Mouse (Mus musculus) C2C12 (cell line): Measurements from ENCODE around the gene Thbs3.

Experiments used
- CEBPB ChIP-seq: IDR thresholded peaks from one replicate; pipeline ENCODE4 v1.6.1; 2011; ENCODE audit warnings: low read depth, mild to moderate bottlenecking, control low read depth, moderate library complexity
- CTCF ChIP-seq: IDR thresholded peaks from one replicate; pipeline ENCODE4 v1.5.1; 2011; ENCODE audit not compliant: control insufficient read depth, insufficient read depth, insufficient read length
- FOSL1 ChIP-seq: IDR thresholded peaks from one replicate; pipeline ENCODE4 v1.8.0; 2011; ENCODE audit warnings: mild to moderate bottlenecking, low read length; ENCODE audit not compliant: poor library complexity, insufficient read depth, severe bottlenecking
- MAX ChIP-seq: IDR thresholded peaks from one replicate; pipeline ENCODE4 v1.6.1; 2011; ENCODE audit warnings: mild to moderate bottlenecking, control low read depth
- MYOD1 ChIP-seq: IDR thresholded peaks from one replicate; pipeline ENCODE4 v1.6.1; 2011; ENCODE audit warnings: low read depth; ENCODE audit not compliant: control insufficient read depth, insufficient read length
- MYOG ChIP-seq: IDR thresholded peaks from one replicate; pipeline ENCODE4 v1.6.1; 2011; ENCODE audit not compliant: control insufficient read depth, insufficient read length; ENCODE audit errors: extremely low read depth
- USF1 ChIP-seq: IDR thresholded peaks from one replicate; pipeline ENCODE4 v1.6.1; 2011; ENCODE audit warnings: low read depth, mild to moderate bottlenecking, control low read depth, moderate library complexity

DNA sequence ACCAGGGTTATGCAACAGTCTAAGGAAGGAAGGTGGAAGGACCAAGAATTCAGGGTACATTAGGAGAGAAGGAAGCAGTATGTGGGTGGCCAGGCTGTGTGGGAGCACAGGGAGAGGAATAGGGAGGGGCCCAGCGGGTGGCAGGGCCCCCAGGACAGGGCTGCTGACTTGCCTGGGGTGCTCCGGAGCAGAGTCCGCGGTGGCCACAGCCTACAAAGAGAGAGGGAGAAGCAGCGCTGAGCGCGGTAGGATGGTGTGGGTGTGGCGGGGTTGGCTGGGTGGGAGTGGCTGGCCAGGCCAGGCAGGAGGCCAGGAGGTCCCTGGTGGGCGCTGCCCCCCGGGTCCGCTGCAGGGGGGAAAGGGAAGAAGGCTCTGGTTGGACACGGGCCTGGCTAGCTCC lies 23.5 kb downstream of the Thbs3 start:
- TF ChIP-seq CTCF (no peak), MAX (no peak), USF1 (no peak), CEBPB (no peak), MYOD1 (no peak), FOSL1 (no peak), MYOG (no peak)
